Mouse (Mus musculus): ENCODE measurements around the gene Anapc11. TPM values are rescaled to one million over a fixed set of nuclear protein-coding genes. Genes with fewer than 3 reads are reported as not detected.
A peak's percentile ranks its signal among the peaks of the same experiment; 100 is the strongest.

Anapc11 gene
- polyA plus RNA-seq, 1 experiment from 2014 or later, result 210 TPM

DNA sequence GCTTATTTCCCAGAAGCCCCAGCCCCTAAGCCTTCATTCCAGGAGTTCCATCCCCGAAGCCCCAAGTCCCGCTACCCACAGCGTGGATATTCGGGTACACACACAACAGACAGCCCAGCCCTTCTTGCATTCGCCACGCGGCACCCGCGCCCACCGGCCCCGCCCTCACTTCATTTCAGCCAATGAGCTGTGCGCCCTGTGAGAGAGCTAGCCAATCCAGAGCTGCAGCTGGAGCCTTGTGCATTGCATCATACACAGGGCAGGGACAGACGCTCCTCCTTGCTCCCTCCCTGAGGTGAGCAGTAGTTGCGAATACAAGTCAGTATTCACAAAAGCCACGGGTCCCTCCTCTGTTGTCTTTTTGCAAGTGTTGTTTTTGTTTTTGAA, 45.4 kb downstream of the Anapc11 start, which contains the start of gene Pycr1:
TSS of gene Pycr1 (minus strand) at position 169 of the 387 bp plus-strand sequence.
- peak within 1 kb of the TSS; percentile 26; the same call in 1 of the 2 replicates for H3K27ac ChIP-seq (replicated peaks; ENCODE audit: low read depth, low read length)
- H3K36me3 ChIP-seq (ENCODE audit: control insufficient read depth, insufficient read depth, low read length), result no peaks in the 10 kb centered on the region
- ATAC-seq (ENCODE audit: low FRiP score, low TSS enrichment) (peak; percentile 98), DNase-seq (peak; percentile 96)
- peaks cover 4% of the 10 kb centered on the region; the same call in 1 of the 2 replicates for H3K27me3 ChIP-seq (ENCODE audit: control insufficient read depth, insufficient read depth, low read length)
- peak within 1 kb of the TSS; percentile 74 for H3K9ac ChIP-seq (replicated peaks; ENCODE audit: low read length)
- no peaks in the 10 kb centered on the region for H3K9me3 ChIP-seq (ENCODE audit: control insufficient read depth, low read length)
- peak within 1 kb of the TSS; percentile 48 for H3K4me3 ChIP-seq (replicated peaks; ENCODE audit: low read depth, low read length)
- H3K4me2 ChIP-seq (ENCODE audit: low read length), result peak within 1 kb of the TSS; percentile 91
- WGBS, result under 1% methylated on average over 15 of the region's 15 CpGs
- peaks cover 14% of the 10 kb centered on the region for H3K4me1 ChIP-seq (ENCODE audit: control insufficient read depth, insufficient read depth, low read length)

DNA sequence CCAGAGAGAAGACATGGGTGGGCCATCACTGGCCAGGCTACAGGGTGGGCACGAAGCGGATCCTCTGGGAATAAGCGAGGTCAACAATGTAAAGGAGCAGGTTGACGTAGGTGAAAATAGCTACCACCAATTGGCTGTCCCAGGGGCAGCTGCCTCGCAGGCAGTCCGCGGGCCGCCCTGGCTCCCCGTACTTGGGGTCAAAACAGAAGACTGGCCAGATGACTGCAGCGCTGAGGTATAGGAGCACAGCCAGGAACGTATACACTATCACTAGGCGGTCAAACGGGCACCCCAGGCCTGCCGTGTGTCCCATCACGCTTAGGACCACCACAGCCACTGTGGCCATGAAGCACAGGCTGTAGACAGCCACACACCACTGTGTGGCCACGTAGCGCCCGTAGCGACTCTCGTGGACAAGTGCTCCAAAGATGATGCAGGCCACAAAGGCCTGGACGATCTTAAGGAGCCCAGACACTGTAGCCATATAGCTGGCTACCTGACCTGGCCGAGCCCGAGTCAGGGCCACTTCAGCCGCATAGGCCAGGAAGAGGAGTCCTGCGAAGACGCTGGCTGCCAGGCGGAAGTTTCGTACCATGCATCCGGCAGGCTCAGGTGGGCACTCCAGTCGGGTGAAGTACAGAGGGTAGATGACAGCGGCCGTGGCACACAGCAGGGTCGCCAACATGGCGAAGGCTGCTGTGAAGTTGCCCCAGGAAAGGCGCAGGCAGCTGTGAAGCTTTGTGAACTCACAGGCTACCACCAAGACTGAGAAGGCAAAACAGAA, 49.0 kb downstream of the Anapc11 start:
- no peak overlapping the region for H3K4me3 ChIP-seq (replicated peaks; ENCODE audit: low read depth, low read length)
- peaks cover 14% of the 10 kb centered on the region for H3K4me1 ChIP-seq (ENCODE audit: control insufficient read depth, insufficient read depth, low read length)
- H3K9ac ChIP-seq (replicated peaks; ENCODE audit: low read length), result 0 out of 2 replicates have a peak overlapping the region, but pooled peaks have one; percentile 38
- no peak overlapping the region for H3K27ac ChIP-seq (replicated peaks; ENCODE audit: low read depth, low read length)
- H3K4me2 ChIP-seq (ENCODE audit: low read length), result peak overlapping the region; percentile 44; the same call in 1 of the 2 replicates
- H3K36me3 ChIP-seq (ENCODE audit: control insufficient read depth, insufficient read depth, low read length), result no peaks in the 10 kb centered on the region
- ATAC-seq (ENCODE audit: low FRiP score, low TSS enrichment), result no peak
- DNase-seq, result no peak
- H3K27me3 ChIP-seq (ENCODE audit: control insufficient read depth, insufficient read depth, low read length), result peaks cover 4% of the 10 kb centered on the region; the same call in 1 of the 2 replicates
- H3K9me3 ChIP-seq (ENCODE audit: control insufficient read depth, low read length), result no peaks in the 10 kb centered on the region
- 81% methylated on average over 35 of the region's 35 CpGs for WGBS

DNA sequence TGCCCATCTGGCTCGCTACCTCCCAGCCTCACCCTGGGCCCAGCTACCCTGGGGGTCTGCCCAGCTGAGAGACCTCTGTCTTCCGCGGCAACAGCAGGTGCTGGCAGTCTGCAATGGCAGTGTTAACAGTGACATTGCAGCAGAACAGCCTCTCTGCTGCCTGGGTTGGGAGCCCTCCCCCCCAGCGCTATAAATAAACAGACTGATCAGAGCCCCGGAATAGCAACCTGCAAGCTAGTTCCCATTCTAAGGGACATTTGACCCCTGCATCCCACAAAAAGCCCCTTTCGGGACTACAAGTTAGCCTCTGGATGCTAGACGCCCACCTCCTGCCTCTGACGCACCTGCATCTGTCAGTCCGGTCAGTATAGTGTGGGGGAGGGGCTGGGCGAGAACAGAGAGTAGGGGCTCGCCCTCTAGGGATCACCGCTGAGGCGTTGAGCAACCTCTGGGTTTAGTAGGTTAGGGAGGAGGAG, 49.8 kb downstream of the Anapc11 start, which contains the start of gene Myadml2:
TSS of gene Myadml2 (minus strand) at position 158 of the 476 bp plus-strand sequence.
- ATAC-seq (ENCODE audit: low FRiP score, low TSS enrichment), result no peak
- 6% methylated on average over 13 of the region's 13 CpGs for WGBS
- Histone ChIP-seq H3K9ac (replicated peaks; ENCODE audit: low read length) (peak within 1 kb of the TSS; percentile 38), H3K27me3 (ENCODE audit: control insufficient read depth, insufficient read depth, low read length) (no peaks in the 10 kb centered on the region), H3K4me3 (replicated peaks; ENCODE audit: low read depth, low read length) (0 out of 2 replicates have a peak within 1 kb of the TSS, but pooled peaks have one; percentile 11), H3K27ac (replicated peaks; ENCODE audit: low read depth, low read length) (no peak within 1 kb of the TSS), H3K36me3 (ENCODE audit: control insufficient read depth, insufficient read depth, low read length) (no peaks in the 10 kb centered on the region), H3K9me3 (ENCODE audit: control insufficient read depth, low read length) (no peaks in the 10 kb centered on the region), H3K4me2 (ENCODE audit: low read length) (peak within 1 kb of the TSS; percentile 44), H3K4me1 (ENCODE audit: control insufficient read depth, insufficient read depth, low read length) (peaks cover 9% of the 10 kb centered on the region)
- DNase-seq, result peak; percentile 51

DNA sequence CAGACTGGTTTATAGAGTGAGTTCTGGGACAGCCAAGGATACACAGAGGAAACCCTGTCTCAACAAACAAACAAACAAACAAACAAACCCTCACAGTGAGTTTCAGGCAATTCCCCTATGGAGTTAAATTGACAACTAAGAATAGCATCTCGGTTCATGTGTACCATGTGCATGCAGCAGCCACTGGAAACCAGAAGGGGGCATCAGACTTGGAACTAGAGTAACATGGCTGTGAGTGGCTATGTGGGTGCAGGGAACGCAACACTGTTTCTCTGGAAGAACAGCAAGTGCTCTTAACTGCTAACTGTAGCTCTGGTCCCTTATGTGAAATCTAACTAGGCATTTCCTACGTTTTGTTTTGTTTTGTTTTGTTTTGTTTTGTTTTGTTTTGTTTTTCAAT, 53.7 kb downstream of the Anapc11 start:
- peaks cover 6% of the 10 kb centered on the region for H3K4me1 ChIP-seq (ENCODE audit: control insufficient read depth, insufficient read depth, low read length)
- no peak overlapping the region for H3K27ac ChIP-seq (replicated peaks; ENCODE audit: low read depth, low read length)
- ATAC-seq (ENCODE audit: low FRiP score, low TSS enrichment) (no peak), DNase-seq (no peak)
- H3K4me3 ChIP-seq (replicated peaks; ENCODE audit: low read depth, low read length), result no peak overlapping the region
- 71% methylated on average over 3 of the region's 3 CpGs for WGBS
- H3K4me2 ChIP-seq (ENCODE audit: low read length), result no peak overlapping the region
- no peaks in the 10 kb centered on the region; the same call in 1 of the 2 replicates for H3K27me3 ChIP-seq (ENCODE audit: control insufficient read depth, insufficient read depth, low read length)
- no peaks in the 10 kb centered on the region for H3K36me3 ChIP-seq (ENCODE audit: control insufficient read depth, insufficient read depth, low read length)
- no peaks in the 10 kb centered on the region for H3K9me3 ChIP-seq (ENCODE audit: control insufficient read depth, low read length)
- no peak overlapping the region for H3K9ac ChIP-seq (replicated peaks; ENCODE audit: low read length)

DNA sequence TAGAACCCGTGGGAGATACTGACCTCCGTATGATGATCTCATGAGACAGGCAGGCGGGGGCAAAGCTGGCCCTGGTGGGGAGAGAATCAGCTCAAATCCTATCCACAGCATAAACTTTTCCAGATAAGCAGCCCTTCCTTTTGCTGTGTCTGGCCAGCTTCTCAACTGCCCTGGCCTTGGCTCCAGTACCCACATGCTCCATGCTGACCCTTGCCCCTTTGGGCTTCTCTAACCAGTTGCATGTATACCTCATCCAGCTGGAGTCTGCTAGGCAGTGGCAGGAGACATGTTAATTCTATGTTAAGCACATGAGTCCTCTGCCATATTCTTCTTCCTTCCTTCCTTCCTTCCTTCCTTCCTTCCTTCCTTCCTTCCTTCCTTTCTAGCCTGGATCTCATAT, 56.5 kb downstream of the Anapc11 start:
- no peak overlapping the region for H3K9ac ChIP-seq (replicated peaks; ENCODE audit: low read length)
- no peaks in the 10 kb centered on the region for H3K9me3 ChIP-seq (ENCODE audit: control insufficient read depth, low read length)
- no peaks in the 10 kb centered on the region for H3K4me1 ChIP-seq (ENCODE audit: control insufficient read depth, insufficient read depth, low read length)
- H3K27ac ChIP-seq (replicated peaks; ENCODE audit: low read depth, low read length), result no peak overlapping the region
- H3K36me3 ChIP-seq (ENCODE audit: control insufficient read depth, insufficient read depth, low read length), result no peaks in the 10 kb centered on the region
- ATAC-seq (ENCODE audit: low FRiP score, low TSS enrichment), result no peak
- WGBS, result 77% methylated on average over 3 of the region's 3 CpGs
- H3K4me2 ChIP-seq (ENCODE audit: low read length), result no peak overlapping the region
- no peak overlapping the region for H3K4me3 ChIP-seq (replicated peaks; ENCODE audit: low read depth, low read length)
- peaks cover 17% of the 10 kb centered on the region for H3K27me3 ChIP-seq (ENCODE audit: control insufficient read depth, insufficient read depth, low read length)
- DNase-seq, result no peak

DNA sequence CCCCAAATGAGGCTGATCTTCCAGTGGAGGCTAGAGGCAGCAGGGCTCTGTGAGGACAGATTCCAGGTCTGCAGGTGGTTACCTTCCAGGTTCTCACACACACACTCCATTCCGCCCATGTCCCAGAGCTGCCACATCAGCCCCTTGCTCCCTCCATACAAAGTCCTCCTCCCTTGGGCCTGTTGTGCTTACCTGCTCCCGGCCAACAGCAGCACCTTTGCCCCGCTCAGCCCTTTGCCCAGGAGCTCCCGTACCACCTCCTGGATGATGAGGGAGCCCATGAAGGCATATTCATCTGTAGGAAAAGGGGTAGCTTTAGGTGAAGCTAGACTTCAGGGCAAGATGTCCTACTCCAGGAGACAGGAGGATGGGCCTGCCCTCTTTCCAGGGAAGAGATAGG, 59.1 kb downstream of the Anapc11 start:
- Histone ChIP-seq H3K9ac (replicated peaks; ENCODE audit: low read length) (no peak overlapping the region), H3K9me3 (ENCODE audit: control insufficient read depth, low read length) (no peaks in the 10 kb centered on the region), H3K36me3 (ENCODE audit: control insufficient read depth, insufficient read depth, low read length) (no peaks in the 10 kb centered on the region), H3K4me3 (replicated peaks; ENCODE audit: low read depth, low read length) (no peak overlapping the region), H3K27me3 (ENCODE audit: control insufficient read depth, insufficient read depth, low read length) (peaks cover 42% of the 10 kb centered on the region), H3K4me2 (ENCODE audit: low read length) (no peak overlapping the region), H3K4me1 (ENCODE audit: control insufficient read depth, insufficient read depth, low read length) (peaks cover 11% of the 10 kb centered on the region; the same call in 1 of the 2 replicates), H3K27ac (replicated peaks; ENCODE audit: low read depth, low read length) (no peak overlapping the region)
- DNase-seq, result no peak
- 90% methylated on average over 4 of the region's 4 CpGs for WGBS
- ATAC-seq (ENCODE audit: low FRiP score, low TSS enrichment), result no peak

Small RNAs within 50 kb of the gene (microRNA-seq; reads per million reads assigned to microRNA genes)
- 1.3 reads per million for gene Mir6936

Other genes with a start within 250 kb of the Anapc11 start
- gene Actg1, start 249.9 kb upstream of the Anapc11 start, polyA plus RNA-seq (2014; fragmentation: Nextera tagmentation; extraction: Ambion mirVana), result 4,502 and 4,930 TPM in 2 replicates
- gene Fscn2, start 236.9 kb upstream of the Anapc11 start, polyA plus RNA-seq (2014; fragmentation: Nextera tagmentation; extraction: Ambion mirVana), result 1.7 and 2.5 TPM in 2 replicates
- gene Faap100, start 219.7 kb upstream of the Anapc11 start, polyA plus RNA-seq (2014; fragmentation: Nextera tagmentation; extraction: Ambion mirVana), result 95.9 and 114 TPM in 2 replicates
- 32.2 and 41.3 TPM in 2 replicates for gene Nploc4, start 160.7 kb upstream of the Anapc11 start, polyA plus RNA-seq (2014; fragmentation: Nextera tagmentation; extraction: Ambion mirVana)
- not detected in 2 replicates for gene Tspan10, start 155.8 kb upstream of the Anapc11 start, polyA plus RNA-seq (2014; fragmentation: Nextera tagmentation; extraction: Ambion mirVana)
- 0.32 TPM in 1 of 2 replicates, not detected in the other for gene Pde6g, start 144.9 kb upstream of the Anapc11 start, polyA plus RNA-seq (2014; fragmentation: Nextera tagmentation; extraction: Ambion mirVana)
- 11.2 and 12.5 TPM in 2 replicates for gene Oxld1, start 140.4 kb upstream of the Anapc11 start, polyA plus RNA-seq (2014; fragmentation: Nextera tagmentation; extraction: Ambion mirVana)
- gene Ccdc137, start 140.3 kb upstream of the Anapc11 start, polyA plus RNA-seq (2014; fragmentation: Nextera tagmentation; extraction: Ambion mirVana), result 17.8 and 19.9 TPM in 2 replicates
- gene Arl16, start 130.8 kb upstream of the Anapc11 start, polyA plus RNA-seq (2014; fragmentation: Nextera tagmentation; extraction: Ambion mirVana), result 48.8 and 56.9 TPM in 2 replicates
- gene Mrpl12, start 113.8 kb upstream of the Anapc11 start, polyA plus RNA-seq (2014; fragmentation: Nextera tagmentation; extraction: Ambion mirVana), result 113 and 151 TPM in 2 replicates
- 23.6 and 28.4 TPM in 2 replicates for gene Slc25a10, start 106.6 kb upstream of the Anapc11 start, polyA plus RNA-seq (2014; fragmentation: Nextera tagmentation; extraction: Ambion mirVana)
- gene Gcgr, start 67.7 kb upstream of the Anapc11 start, polyA plus RNA-seq (2014; fragmentation: Nextera tagmentation; extraction: Ambion mirVana), result 0.18 and 0.21 TPM in 2 replicates
- 268 and 318 TPM in 2 replicates for gene Mcrip1, start 48.7 kb upstream of the Anapc11 start, polyA plus RNA-seq (2014; fragmentation: Nextera tagmentation; extraction: Ambion mirVana)
- gene Ppp1r27, start 47.3 kb upstream of the Anapc11 start, polyA plus RNA-seq (2014; fragmentation: Nextera tagmentation; extraction: Ambion mirVana), result not detected in 2 replicates
- 241 and 300 TPM in 2 replicates for gene P4hb, start 25.2 kb upstream of the Anapc11 start, polyA plus RNA-seq (2014; fragmentation: Nextera tagmentation; extraction: Ambion mirVana)
- gene Arhgdia, start 16.8 kb upstream of the Anapc11 start, polyA plus RNA-seq (2014; fragmentation: Nextera tagmentation; extraction: Ambion mirVana), result 353 and 438 TPM in 2 replicates
- 277 and 282 TPM in 2 replicates for gene Alyref, start 56 bp upstream of the Anapc11 start, polyA plus RNA-seq (2014; fragmentation: Nextera tagmentation; extraction: Ambion mirVana)
- gene Npb, start 10.1 kb downstream of the Anapc11 start, polyA plus RNA-seq (2014; fragmentation: Nextera tagmentation; extraction: Ambion mirVana), result 0.77 and 0.82 TPM in 2 replicates
- gene Pcyt2, start 19.5 kb downstream of the Anapc11 start, polyA plus RNA-seq (2014; fragmentation: Nextera tagmentation; extraction: Ambion mirVana), result 148 and 181 TPM in 2 replicates
- 38.4 and 39.5 TPM in 2 replicates for gene Sirt7, start 26.8 kb downstream of the Anapc11 start, polyA plus RNA-seq (2014; fragmentation: Nextera tagmentation; extraction: Ambion mirVana)
- gene Mafg, start 35.2 kb downstream of the Anapc11 start, polyA plus RNA-seq (2014; fragmentation: Nextera tagmentation; extraction: Ambion mirVana), result 37.4 and 42.5 TPM in 2 replicates
- gene Pycr1, start 45.3 kb downstream of the Anapc11 start, polyA plus RNA-seq (2014; fragmentation: Nextera tagmentation; extraction: Ambion mirVana), result 17.0 and 18.5 TPM in 2 replicates
- 0.51 and 1.5 TPM in 2 replicates for gene Myadml2, start 49.7 kb downstream of the Anapc11 start, polyA plus RNA-seq (2014; fragmentation: Nextera tagmentation; extraction: Ambion mirVana)
- gene Notum, start 62.8 kb downstream of the Anapc11 start, polyA plus RNA-seq (2014; fragmentation: Nextera tagmentation; extraction: Ambion mirVana), result 0.59 and 1.3 TPM in 2 replicates
- 136 and 141 TPM in 2 replicates for gene Aspscr1, start 74.6 kb downstream of the Anapc11 start, polyA plus RNA-seq (2014; fragmentation: Nextera tagmentation; extraction: Ambion mirVana)
- gene Cenpx, start 115.3 kb downstream of the Anapc11 start, polyA plus RNA-seq (2014; fragmentation: Nextera tagmentation; extraction: Ambion mirVana), result 99.1 and 105 TPM in 2 replicates
- 50.4 and 72.1 TPM in 2 replicates for gene Lrrc45, start 115.5 kb downstream of the Anapc11 start, polyA plus RNA-seq (2014; fragmentation: Nextera tagmentation; extraction: Ambion mirVana)
- gene Rac3, start 123.0 kb downstream of the Anapc11 start, polyA plus RNA-seq (2014; fragmentation: Nextera tagmentation; extraction: Ambion mirVana), result 113 and 646 TPM in 2 replicates
- gene Dcxr, start 128.9 kb downstream of the Anapc11 start, polyA plus RNA-seq (2014; fragmentation: Nextera tagmentation; extraction: Ambion mirVana), result 6.0 and 8.6 TPM in 2 replicates
- 0.51 TPM in 1 of 2 replicates, not detected in the other for gene Cbr2, start 133.7 kb downstream of the Anapc11 start, polyA plus RNA-seq (2014; fragmentation: Nextera tagmentation; extraction: Ambion mirVana)
- 2.0 and 2.2 TPM in 2 replicates for gene Hmga1b, start 164.4 kb downstream of the Anapc11 start, polyA plus RNA-seq (2014; fragmentation: Nextera tagmentation; extraction: Ambion mirVana)
- 83.9 and 102 TPM in 2 replicates for gene Rfng, start 185.8 kb downstream of the Anapc11 start, polyA plus RNA-seq (2014; fragmentation: Nextera tagmentation; extraction: Ambion mirVana)
- 303 and 316 TPM in 2 replicates for gene Gps1, start 185.9 kb downstream of the Anapc11 start, polyA plus RNA-seq (2014; fragmentation: Nextera tagmentation; extraction: Ambion mirVana)
- 39.4 and 48.0 TPM in 2 replicates for gene Dus1l, start 198.0 kb downstream of the Anapc11 start, polyA plus RNA-seq (2014; fragmentation: Nextera tagmentation; extraction: Ambion mirVana)
- gene Fasn, start 226.1 kb downstream of the Anapc11 start, polyA plus RNA-seq (2014; fragmentation: Nextera tagmentation; extraction: Ambion mirVana), result 120 and 124 TPM in 2 replicates